Mouse (Mus musculus) layer of hippocampus, adult 11-12 months (tissue): ENCODE results near the gene Olfr469.
"Not testable (repeated sequence)": the region's sequence is repeated elsewhere in the genome, so short reads cannot be mapped to it uniquely, and the experiment has no call there.

Experiments
- DNase-seq: peaks from one replicate; pipeline ENCODE4 v3.0.0; 2022; ENCODE audit warnings: low spot score

Olfr469 gene

DNA sequence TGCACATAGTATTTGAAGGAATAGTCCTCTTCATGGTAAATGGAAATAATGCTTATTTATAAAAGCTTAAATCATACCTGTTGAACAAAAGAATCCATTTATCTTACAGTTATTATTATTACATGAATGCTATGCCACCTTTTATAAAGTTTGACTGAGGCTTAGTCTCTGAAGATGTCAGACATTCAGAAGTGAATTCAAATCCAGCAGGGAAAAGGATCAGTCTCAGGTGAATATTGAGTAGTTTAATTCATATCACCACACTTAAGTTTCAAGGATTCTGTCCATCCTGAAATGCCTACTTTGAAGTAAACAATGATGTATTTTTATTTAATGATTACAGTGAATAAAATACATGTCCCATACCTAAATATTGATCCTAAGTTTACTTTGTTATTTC lies at the start of gene Olfr469:
Olfr469 (minus strand) TSS at position 101 of the 400 bp plus-strand sequence.
- not testable (repeated sequence) for DNase-seq

DNA sequence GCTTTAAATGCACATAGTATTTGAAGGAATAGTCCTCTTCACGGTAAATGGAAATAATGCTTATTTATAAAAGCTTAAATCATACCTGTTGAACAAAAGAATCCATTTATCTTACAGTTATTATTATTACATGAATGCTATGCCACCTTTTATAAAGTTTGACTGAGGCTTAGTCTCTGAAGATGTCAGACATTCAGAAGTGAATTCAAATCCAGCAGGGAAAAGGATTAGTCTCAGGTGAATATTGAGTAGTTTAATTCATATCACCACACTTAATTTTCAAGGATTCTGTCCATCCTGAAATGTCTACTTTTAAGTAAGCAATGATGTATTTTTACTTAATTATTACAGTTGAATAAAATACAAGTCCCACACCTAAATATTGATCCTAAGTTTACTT lies 22.0 kb upstream of the Olfr469 start, which contains the start of gene Olfr470:
Olfr470 (minus strand) TSS at position 101 of the 400 bp plus-strand sequence.
- DNase-seq: not testable (repeated sequence)

DNA sequence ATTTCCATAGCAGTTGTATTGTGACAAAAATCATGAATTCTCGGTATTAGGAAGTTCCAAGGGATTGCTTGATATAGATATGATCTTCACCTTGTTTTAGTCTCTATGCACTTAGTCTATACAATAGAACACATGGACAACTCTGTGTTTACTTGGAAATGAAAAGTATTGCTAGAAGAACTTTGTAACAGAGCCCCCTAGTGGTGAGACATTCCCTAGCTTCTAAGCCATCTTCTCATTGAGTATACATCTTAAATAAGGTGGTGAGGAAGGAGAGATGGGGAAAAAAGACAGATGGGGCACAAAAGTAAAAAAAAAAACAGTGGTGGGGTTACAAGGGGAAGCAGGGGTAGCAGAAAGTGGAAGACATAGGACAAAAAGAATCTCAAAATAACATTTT lies 16.4 kb upstream of the Olfr469 start:
- DNase-seq: no peak

DNA sequence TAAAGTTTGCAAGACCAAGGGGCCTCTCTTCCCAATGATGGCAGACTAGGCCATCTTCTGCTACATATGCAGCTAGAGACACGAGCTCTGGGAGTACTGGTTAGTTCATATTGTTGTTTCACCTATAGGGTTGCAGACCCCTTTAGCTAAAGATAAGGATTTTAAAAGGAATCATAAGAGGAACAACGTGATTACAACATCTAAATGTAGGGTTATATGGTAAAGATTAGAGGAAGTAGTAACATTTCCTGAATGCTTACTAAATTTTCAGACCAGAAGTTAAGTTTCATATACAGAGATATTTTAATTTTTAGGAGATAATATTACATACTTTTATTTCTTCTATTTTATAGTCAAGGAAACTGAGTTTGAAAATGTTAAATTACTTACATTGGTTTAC lies 1.5 kb downstream of the Olfr469 start:
- not testable (repeated sequence) for DNase-seq

DNA sequence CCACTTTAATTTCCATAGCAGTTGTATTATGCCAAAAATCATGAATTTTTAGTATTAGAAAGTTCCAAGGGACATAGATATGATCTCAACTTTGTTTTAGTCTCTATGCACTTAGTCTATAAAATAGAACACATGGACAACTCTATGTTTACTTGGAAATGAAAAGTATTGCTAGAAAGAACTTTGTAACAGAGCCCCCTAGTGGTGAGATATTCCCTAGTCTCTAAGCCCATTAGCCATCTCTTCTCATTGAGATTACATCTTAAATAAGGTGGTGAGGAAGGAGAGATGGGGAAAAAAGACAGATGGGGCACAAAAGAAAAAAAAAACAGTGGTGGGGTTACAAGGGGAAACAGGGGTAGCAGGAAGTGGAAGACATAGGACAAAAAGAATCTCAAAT lies 5.9 kb downstream of the Olfr469 start:
- no peak for DNase-seq

DNA sequence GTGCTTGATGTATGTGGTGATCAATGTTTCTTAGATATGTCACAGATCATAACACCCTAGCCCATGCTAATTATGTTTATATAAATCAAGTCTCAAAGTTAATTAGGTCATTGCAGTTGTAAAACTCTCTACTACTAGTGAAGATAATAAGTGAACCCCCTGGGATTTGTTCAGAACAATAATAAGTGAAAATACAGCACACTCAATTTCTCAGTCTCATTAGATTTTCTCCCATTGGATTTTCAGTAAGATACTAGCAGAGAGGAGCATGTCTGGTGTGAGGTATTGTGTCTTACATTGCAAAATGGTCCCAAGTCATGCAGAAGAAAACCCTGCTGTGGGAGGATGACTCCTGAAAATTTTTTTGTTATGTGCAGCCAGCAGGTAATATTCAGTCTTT lies 13.4 kb downstream of the Olfr469 start, which contains the start of gene Olfr467:
Olfr467 (plus strand) TSS at position 301 of the 400 bp plus-strand sequence.
- no peak for DNase-seq

DNA sequence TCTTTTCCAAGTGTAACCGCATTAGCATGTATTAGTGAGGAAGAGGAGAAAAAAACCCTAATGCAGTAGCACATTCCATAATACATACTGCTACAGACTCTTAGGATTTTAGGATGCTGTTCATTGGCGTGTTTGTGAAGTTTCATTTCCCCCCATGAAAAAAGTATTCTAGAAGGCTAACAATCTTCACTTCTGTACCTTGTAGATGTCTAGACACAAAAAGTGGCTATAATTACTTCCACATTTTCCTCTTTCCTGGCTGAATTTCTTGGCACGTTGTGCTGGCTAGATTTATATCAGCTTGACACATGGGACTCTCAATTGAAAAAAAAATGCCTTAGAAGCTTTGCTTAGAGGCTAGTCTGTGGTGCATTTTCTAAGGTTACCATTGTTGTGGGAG lies 23.2 kb downstream of the Olfr469 start:
- no peak for DNase-seq

DNA sequence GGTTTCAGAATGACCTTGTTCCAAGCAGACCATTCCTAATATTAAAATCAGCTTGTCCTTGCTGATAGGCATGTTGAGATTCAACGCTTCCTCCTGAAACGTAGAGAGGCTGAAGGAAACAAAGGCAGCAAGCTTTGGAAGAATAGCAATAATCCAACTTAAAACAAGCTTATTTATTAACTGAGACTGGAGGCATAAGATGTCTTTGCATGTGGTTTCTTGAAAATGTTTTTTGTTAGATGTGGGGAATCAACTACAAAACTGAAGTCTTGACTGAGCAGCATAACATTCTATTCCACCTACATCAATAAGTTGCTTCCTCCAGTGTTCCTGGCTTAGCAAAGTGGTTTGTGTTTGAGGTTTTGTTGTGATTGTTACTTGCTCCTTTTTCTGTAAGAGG lies 24.2 kb downstream of the Olfr469 start, which contains the start of gene Ovch2:
Ovch2 (minus strand) TSS at position 101 of the 400 bp plus-strand sequence.
- DNase-seq: no peak

DNA sequence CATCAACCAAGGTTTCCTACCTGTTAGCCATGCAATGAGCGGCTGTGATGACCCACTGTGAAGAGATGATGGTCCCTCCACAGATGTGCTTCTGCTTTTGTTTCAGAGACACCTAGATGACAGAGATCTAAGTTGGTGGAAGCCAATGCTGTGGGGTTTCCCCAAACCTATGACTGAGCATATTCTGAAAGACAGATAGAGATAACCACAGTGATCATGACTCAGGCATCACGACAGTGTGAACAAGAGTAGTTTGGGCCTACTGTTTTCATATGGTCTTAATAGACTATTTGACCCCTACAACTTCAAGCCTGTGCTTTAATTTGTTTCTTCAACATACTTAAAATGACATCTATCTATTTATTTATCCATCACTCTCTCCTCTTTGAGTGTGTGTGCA lies 28.8 kb downstream of the Olfr469 start:
- no peak for DNase-seq

DNA sequence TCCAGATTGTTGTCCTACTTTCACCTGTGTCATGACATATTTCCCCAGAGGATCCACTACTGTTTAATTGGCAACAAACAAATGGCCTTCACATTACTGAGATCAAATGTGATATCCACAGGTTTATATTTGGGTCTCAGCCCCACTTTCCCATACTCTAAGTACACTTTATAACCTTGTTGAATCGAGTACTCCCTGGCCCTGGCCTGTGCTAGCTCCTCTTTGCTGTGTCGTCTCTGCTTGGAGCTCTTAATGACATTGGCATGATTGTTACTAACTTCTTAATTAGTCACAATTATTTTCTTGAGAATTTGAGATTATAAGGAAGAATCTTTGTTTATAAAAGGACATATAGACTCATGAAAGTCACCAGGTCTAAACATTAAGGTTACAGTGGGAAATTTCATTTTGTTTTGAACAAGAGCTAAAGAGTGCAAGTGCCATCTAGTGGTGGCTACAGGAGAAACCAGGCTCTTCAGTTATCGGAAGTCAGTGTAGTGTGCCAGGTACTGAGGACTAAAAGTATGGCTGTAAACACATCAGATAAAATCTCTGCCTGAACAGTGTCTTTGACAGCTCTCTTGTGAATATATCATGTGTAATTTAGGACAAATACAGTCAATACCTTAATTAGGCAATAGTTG lies 37.2 kb downstream of the Olfr469 start:
- DNase-seq: peak; percentile 27

DNA sequence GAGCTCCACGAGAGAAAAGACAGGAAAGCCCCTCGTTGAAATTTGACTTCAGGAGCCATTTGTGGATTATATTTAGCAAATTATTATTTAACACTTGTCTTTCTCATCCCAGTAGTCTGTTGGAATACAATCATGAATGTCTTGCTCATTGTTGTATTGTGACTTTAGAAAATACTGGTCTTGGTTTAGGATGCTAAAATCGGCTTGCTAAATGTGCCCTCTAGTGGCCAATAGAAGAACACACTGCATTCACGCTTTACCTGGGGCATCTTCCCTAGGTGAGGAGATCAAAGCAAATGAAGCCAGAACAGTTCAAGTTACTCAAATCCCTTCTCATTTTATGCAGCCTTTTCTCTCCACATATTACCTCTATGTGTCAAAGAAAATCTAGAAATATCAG lies 45.7 kb downstream of the Olfr469 start:
- DNase-seq: peak; percentile 28

DNA sequence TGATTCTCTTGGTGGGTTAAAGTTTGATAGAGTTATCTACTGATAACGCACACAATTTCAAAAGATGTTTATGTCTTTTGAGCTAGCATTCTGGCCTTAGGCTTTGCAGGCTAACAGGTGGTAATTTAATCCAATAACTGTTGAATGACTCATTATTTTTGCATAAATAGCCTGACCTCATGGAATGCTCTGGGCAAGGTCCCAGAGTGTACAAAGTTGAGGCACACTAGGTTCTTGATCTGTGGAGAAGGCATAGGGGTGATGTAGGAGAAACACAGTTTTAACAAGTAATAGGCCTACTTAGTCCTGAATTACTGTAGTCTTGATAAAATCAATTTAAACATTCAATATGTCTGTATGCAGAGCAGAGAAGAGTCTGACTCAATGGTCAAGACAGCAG lies 47.1 kb downstream of the Olfr469 start:
- DNase-seq: no peak

DNA sequence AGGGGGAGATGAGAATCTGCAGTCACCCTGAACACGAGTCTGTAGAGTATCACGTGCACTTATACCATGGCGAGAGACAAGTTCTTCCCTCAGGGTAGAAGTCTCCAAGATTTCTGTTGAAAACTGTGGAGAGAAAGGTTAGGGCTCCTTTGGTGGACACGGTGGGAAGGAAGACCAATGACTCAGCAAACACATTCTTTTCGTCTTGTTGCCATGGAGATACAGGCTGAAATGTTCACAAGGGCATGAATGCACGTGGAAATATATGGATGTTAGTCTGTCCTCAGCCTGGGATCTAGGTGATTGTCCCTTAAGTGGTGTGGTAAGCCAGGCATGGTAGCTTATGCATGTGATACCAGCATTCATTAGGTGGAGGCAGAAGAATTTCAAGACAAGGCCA lies 54.5 kb downstream of the Olfr469 start:
- no peak for DNase-seq
